Mouse (Mus musculus): ENCODE measurements around the gene Tmem131l. TPM values are rescaled to one million over a fixed set of nuclear protein-coding genes. Genes with fewer than 3 reads are reported as not detected.

Gene Tmem131l
- polyA plus RNA-seq, 1 experiment from 2014 or later, result 15.5 TPM

DNA sequence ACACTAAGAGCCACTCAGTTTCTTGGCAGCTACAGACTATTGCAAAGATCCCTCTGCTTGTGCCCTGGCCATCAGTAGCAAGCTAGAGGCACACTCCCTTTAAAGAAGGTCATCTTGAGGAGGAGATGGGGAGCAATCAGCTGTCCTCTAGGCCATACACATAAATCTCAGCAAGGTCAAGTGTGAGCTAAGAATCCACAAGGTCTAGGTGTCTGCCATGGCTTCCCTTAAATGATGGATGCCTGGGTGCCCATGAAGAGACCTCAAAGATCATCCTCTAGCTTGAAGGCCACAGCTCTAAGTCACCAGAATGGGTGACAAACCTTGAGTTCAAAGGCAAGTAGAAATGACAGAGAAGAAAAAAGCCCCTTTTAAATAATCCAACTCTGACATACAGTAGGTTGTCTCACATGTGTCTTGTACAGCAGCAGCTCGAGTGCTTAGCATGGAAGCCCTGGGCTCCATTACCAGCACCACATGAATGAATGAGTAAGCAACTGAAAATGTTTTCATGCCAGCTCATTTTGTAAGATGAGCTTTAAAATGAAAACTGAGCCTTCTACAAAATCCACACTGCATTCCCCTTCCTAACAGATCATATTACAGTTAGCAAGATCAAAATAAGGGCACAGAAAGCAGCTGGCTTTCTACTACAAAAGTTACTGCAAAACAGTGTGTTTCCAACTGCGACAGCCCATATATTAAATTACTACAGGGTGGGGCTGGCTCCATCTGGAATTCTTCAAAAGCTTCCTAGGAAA lies 35.5 kb downstream of the Tmem131l start:
- Histone ChIP-seq H3K4me3 (ENCODE audit: low read depth, low read length) (no peak overlapping the region), H3K9me3 (ENCODE audit: control insufficient read depth, low read length) (no peaks in the 10 kb centered on the region), H3K4me1 (replicated peaks; ENCODE audit: control insufficient read depth, insufficient read depth) (no peaks in the 10 kb centered on the region), H3K9ac (ENCODE audit: low read length) (no peak overlapping the region), H3K27ac (replicated peaks) (no peak overlapping the region), H3K4me2 (replicated peaks; ENCODE audit: low read depth) (no peak overlapping the region), H3K36me3 (ENCODE audit: control insufficient read depth, insufficient read depth, low read length) (0 out of 2 replicates have a peak, but pooled peaks cover 2% of the 10 kb centered on the region), H3K27me3 (ENCODE audit: control insufficient read depth, insufficient read depth, low read length) (no peaks in the 10 kb centered on the region)
- no peak for DNase-seq (ENCODE audit: low spot score)
- WGBS, result 48% methylated on average over 2 of the region's 2 CpGs
- TF ChIP-seq CTCF (IDR thresholded peaks at IDR 0.05; ENCODE audit: low read depth), result no peak
- TF ChIP-seq EP300 (optimal IDR thresholded peaks at IDR 0.05), result no peak
- ATAC-seq (ENCODE audit: low FRiP score, low TSS enrichment), result no peak

DNA sequence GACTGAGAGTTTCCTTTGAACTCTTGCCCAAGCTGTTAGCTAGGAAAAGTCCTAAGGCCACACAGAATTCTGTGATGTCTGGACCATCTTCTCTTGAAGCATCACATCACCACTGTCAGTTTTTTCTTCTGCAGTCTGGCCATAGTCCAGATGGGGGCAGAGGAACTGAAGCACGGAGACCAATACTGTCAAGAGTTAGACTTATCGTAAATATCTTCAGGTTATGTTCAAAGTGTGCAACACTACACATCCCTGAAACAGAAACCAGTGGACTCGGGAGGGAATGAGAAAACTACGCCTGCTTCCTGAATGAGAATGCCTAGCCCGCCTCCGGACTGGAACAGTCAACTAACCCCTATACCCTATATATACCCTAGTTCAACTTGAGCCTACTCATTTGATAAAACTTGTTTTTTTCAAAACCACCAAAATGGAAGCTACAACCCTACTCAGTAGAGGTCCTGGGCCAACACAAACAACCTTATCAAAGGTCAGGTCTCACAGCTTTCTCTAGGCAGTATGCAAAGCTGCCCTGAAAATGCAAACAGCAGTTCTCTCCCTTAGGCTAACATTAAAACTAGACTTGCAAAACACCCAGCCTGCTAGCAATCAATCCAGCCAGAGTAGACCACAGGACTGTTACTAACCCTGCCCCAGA lies 37.4 kb downstream of the Tmem131l start:
- Histone ChIP-seq H3K4me1 (replicated peaks; ENCODE audit: control insufficient read depth, insufficient read depth) (no peaks in the 10 kb centered on the region), H3K27me3 (ENCODE audit: control insufficient read depth, insufficient read depth, low read length) (no peaks in the 10 kb centered on the region), H3K4me3 (ENCODE audit: low read depth, low read length) (no peak overlapping the region), H3K9ac (ENCODE audit: low read length) (no peak overlapping the region), H3K36me3 (ENCODE audit: control insufficient read depth, insufficient read depth, low read length) (0 out of 2 replicates have a peak, but pooled peaks cover 2% of the 10 kb centered on the region), H3K27ac (replicated peaks) (peak overlapping the region; percentile 20; the same call in 1 of the 2 replicates), H3K4me2 (replicated peaks; ENCODE audit: low read depth) (0 out of 2 replicates have a peak overlapping the region, but pooled peaks have one; percentile 3), H3K9me3 (ENCODE audit: control insufficient read depth, low read length) (no peaks in the 10 kb centered on the region)
- TF ChIP-seq CTCF (IDR thresholded peaks at IDR 0.05; ENCODE audit: low read depth), result no peak
- no peak for TF ChIP-seq EP300 (optimal IDR thresholded peaks at IDR 0.05)
- 58% methylated on average over 6 of the region's 6 CpGs for WGBS
- ATAC-seq (ENCODE audit: low FRiP score, low TSS enrichment) (peak; percentile 88), DNase-seq (ENCODE audit: low spot score) (peak; percentile 48)

DNA sequence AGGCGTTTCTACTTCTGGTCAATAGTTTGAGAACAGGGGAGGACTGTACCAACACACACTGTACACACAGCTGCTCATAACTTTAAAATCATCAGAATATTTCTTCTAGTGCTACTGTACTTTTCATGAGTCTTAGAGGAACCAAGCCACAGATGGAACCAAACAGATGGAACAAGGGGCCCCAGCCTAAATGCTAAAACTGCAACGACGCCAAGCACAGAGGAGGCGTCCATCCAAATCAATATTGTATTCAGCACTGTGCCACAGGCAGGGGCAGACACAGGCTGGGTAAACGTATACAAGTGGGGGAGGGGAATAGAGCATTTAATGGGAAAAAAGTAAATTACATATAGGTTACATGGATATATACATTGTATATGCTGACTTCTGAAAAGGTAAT lies 42.4 kb downstream of the Tmem131l start:
- WGBS, result 43% methylated on average over 5 of the region's 5 CpGs
- Histone ChIP-seq H3K9me3 (ENCODE audit: control insufficient read depth, low read length) (no peaks in the 10 kb centered on the region), H3K27ac (replicated peaks) (no peak overlapping the region), H3K4me3 (ENCODE audit: low read depth, low read length) (no peak overlapping the region), H3K36me3 (ENCODE audit: control insufficient read depth, insufficient read depth, low read length) (no peaks in the 10 kb centered on the region), H3K4me2 (replicated peaks; ENCODE audit: low read depth) (no peak overlapping the region), H3K27me3 (ENCODE audit: control insufficient read depth, insufficient read depth, low read length) (no peaks in the 10 kb centered on the region), H3K4me1 (replicated peaks; ENCODE audit: control insufficient read depth, insufficient read depth) (peaks cover 13% of the 10 kb centered on the region; the same call in 1 of the 2 replicates), H3K9ac (ENCODE audit: low read length) (no peak overlapping the region)
- DNase-seq (ENCODE audit: low spot score) (no peak), ATAC-seq (ENCODE audit: low FRiP score, low TSS enrichment) (no peak)
- TF ChIP-seq EP300 (optimal IDR thresholded peaks at IDR 0.05) (no peak), CTCF (IDR thresholded peaks at IDR 0.05; ENCODE audit: low read depth) (no peak)

DNA sequence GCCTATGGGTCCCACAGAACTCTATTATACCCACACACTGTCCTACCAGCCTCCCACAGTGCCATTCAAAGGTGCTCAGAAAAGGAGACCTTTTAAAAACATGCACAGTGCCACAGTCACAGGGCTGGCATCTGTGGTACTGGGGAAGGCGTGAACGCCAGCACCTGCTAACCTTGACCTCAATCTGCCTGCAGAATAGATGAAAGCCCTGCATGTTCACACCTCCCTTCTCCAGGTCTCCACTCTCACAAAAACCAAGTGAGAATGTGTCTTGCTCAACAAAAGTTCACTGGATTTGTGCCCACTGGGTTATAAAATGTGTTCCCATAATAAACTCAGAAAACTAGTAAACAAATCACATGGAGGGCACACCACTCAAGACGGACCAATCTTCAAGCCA lies 42.9 kb downstream of the Tmem131l start:
- ATAC-seq (ENCODE audit: low FRiP score, low TSS enrichment) (no peak), DNase-seq (ENCODE audit: low spot score) (no peak)
- H3K27me3 ChIP-seq (ENCODE audit: control insufficient read depth, insufficient read depth, low read length), result no peaks in the 10 kb centered on the region
- WGBS, result 75% methylated on average over 3 of the region's 3 CpGs
- TF ChIP-seq EP300 (optimal IDR thresholded peaks at IDR 0.05) (no peak), CTCF (IDR thresholded peaks at IDR 0.05; ENCODE audit: low read depth) (no peak)
- no peak overlapping the region for H3K4me3 ChIP-seq (ENCODE audit: low read depth, low read length)
- no peak overlapping the region for H3K9ac ChIP-seq (ENCODE audit: low read length)
- H3K27ac ChIP-seq (replicated peaks), result no peak overlapping the region
- H3K9me3 ChIP-seq (ENCODE audit: control insufficient read depth, low read length), result no peaks in the 10 kb centered on the region
- no peaks in the 10 kb centered on the region for H3K36me3 ChIP-seq (ENCODE audit: control insufficient read depth, insufficient read depth, low read length)
- H3K4me2 ChIP-seq (replicated peaks; ENCODE audit: low read depth), result no peak overlapping the region
- peaks cover 13% of the 10 kb centered on the region; the same call in 1 of the 2 replicates for H3K4me1 ChIP-seq (replicated peaks; ENCODE audit: control insufficient read depth, insufficient read depth)

DNA sequence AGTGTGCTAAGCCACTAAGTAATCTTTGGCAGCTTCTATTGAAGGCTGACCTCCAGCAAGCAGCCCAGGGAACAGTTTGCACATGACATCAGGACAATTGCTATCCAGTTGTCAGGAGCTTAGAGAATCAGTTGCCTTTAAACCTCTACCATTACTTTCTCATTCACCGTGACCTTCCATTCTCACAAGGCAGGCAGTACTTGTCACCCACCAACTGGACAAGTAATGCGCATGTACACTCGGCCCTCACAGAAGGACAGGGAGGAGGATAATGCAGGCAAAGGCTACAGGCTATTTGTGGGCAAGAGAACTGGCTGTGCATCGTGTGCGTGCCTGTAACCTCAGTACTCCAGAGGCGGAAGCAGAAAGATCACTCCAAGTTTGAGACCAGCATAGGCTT lies 43.9 kb downstream of the Tmem131l start:
- H3K27ac ChIP-seq (replicated peaks), result no peak overlapping the region
- no peaks in the 10 kb centered on the region for H3K36me3 ChIP-seq (ENCODE audit: control insufficient read depth, insufficient read depth, low read length)
- no peak overlapping the region for H3K4me2 ChIP-seq (replicated peaks; ENCODE audit: low read depth)
- TF ChIP-seq EP300 (optimal IDR thresholded peaks at IDR 0.05) (no peak), CTCF (IDR thresholded peaks at IDR 0.05; ENCODE audit: low read depth) (no peak)
- H3K4me3 ChIP-seq (ENCODE audit: low read depth, low read length), result no peak overlapping the region
- no peaks in the 10 kb centered on the region for H3K27me3 ChIP-seq (ENCODE audit: control insufficient read depth, insufficient read depth, low read length)
- DNase-seq (ENCODE audit: low spot score) (no peak), ATAC-seq (ENCODE audit: low FRiP score, low TSS enrichment) (no peak)
- no peak overlapping the region for H3K9ac ChIP-seq (ENCODE audit: low read length)
- no peaks in the 10 kb centered on the region for H3K9me3 ChIP-seq (ENCODE audit: control insufficient read depth, low read length)
- peaks cover 13% of the 10 kb centered on the region; the same call in 1 of the 2 replicates for H3K4me1 ChIP-seq (replicated peaks; ENCODE audit: control insufficient read depth, insufficient read depth)
- WGBS, result 85% methylated on average over 6 of the region's 6 CpGs

Measured in stomach, postnatal 0 days (tissue).